Mouse (Mus musculus) cerebellum, adult 2 months (tissue): ENCODE data around the gene Mthfd1. TPM values are rescaled to one million over a fixed set of nuclear protein-coding genes. Genes with fewer than 3 reads are reported as not detected.

ENCODE experiments used
- DNase-seq, 2 experiments: peaks; one replicate each; pipeline ENCODE4 v3.0.0; 2021
- H3K27ac ChIP-seq: fragments of 200-500 bp; 2 replicates; pipeline ENCODE4 v1.5.1; 2012; ENCODE audit warnings: low read length, control low read depth, inconsistent platforms; ENCODE audit not compliant: insufficient read depth
- H3K27me3 ChIP-seq: fragments of 200-500 bp; 2 replicates; pipeline ENCODE4 v1.6.1; 2012; ENCODE audit warnings: inconsistent platforms, mild to moderate bottlenecking, low read length, moderate library complexity; ENCODE audit not compliant: control insufficient read depth, insufficient read depth
- H3K4me1 ChIP-seq: fragments of 200-500 bp; 2 replicates; pipeline ENCODE4 v1.6.1; 2011; ENCODE audit warnings: low read length; ENCODE audit not compliant: control insufficient read depth, insufficient read depth
- H3K4me3 ChIP-seq: fragments of 200-500 bp; replicated peaks from 2 replicates; pipeline ENCODE3; 2011; ENCODE audit warnings: mild to moderate bottlenecking, low read depth, low read length, control low read depth; ENCODE audit not compliant: insufficient read depth
- CTCF ChIP-seq: fragments of 200-500 bp; IDR thresholded peaks from 2 replicates; pipeline ENCODE4 v1.5.1; 2011; ENCODE audit warnings: low read depth, mild to moderate bottlenecking, control low read depth, low read length, moderate library complexity, borderline replicate concordance; ENCODE audit not compliant: insufficient read depth
- POLR2A ChIP-seq: fragments of 200-500 bp; IDR thresholded peaks from 2 replicates; pipeline ENCODE4 v1.6.1; 2011; ENCODE audit warnings: low read length, control low read depth, borderline replicate concordance; ENCODE audit not compliant: insufficient read depth
- WGBS: fragments of 180-500 bp; shearing (Covaris S2); methylation state at CpG from one replicate; pipeline ENCODE4 v1.1.7; 2018; 5-methylcytosine and 5-hydroxymethylcytosine counted together
- polyA plus RNA-seq: library from polyadenylated mRNA; depleted of rRNA; stranded (reverse); fragments of >200 nt; gene quantifications from 2 replicates; pipeline ENCODE4 v1.2.3, GENCODE M21; 2012

Gene Mthfd1
- polyA plus RNA-seq, 1 experiment: 44.4 TPM

DNA sequence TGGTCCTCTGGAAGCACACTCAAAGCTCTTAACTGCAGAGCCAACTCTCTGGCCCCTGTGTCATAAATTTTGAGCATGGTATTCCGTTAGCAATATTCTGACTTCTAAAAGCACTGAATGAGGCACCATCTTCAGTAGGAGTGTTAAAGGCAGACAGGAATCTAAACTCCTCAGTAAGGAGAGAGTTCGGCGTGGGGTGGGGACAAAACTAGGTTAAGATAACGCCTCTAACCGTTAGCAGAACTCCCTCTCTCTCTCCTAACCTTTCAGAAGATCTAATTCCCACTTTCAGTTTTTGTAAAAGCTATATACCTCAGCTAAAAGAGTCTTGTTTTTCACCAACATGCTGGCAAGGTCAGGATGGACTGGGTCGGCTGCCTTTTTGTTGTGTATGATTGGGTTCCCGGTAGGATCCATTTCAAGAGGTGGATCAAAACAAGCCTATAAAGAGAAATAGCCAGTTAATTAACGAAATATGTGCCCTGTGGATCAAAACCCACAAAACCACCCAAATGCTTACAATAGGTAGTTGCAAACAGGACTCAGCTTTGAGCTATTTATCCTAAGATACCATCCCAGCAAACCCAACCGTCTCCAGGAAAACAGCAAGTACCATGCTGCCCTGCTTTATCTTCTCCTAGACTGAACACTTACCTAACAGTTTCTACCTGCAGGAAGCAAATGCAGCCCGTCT lies 15.8 kb upstream of the Mthfd1 start:
- WGBS: 79% methylated on average over 10 of the region's 10 CpGs
- DNase-seq: no peak
- TF ChIP-seq POLR2A (no peak), CTCF (no peak)
- Histone ChIP-seq H3K27me3 (no peaks in the 10 kb centered on the region), H3K4me3 (no peak overlapping the region), H3K27ac (no peak overlapping the region), H3K4me1 (no peaks in the 10 kb centered on the region)

DNA sequence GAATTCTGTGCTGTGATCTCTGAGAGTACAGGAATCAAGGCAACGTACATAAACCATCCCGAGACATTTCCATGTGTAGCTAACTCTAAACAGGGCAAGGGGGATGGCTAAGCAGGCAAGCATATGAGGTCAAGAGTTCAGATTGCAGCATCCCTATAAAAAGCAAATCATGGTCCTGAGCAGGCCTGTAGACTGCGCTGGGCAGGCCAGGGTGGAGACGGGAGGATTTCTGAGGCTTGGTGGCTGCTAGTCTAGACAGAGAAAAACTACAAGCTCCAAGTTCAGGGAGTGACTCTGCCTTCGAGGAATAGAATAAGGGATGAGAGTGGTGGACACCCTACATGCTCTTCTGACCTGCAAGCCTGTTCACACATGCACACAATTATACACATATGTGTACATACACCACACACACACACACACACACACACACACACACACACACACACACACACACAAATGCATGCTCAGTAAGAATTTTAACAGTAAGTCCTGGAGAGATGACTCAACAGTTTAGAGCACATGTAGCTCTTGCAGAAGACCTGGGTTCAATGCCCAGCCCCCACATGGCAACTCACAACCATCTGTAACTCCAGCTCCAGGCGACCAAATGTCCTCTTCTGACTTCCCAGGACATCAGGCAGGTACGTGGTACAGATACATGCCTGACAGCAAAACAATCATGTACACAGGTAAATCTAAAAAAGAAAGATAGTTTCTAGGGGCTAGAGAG lies 15.1 kb upstream of the Mthfd1 start:
- no peak for TF ChIP-seq CTCF
- no peak for TF ChIP-seq POLR2A

DNA sequence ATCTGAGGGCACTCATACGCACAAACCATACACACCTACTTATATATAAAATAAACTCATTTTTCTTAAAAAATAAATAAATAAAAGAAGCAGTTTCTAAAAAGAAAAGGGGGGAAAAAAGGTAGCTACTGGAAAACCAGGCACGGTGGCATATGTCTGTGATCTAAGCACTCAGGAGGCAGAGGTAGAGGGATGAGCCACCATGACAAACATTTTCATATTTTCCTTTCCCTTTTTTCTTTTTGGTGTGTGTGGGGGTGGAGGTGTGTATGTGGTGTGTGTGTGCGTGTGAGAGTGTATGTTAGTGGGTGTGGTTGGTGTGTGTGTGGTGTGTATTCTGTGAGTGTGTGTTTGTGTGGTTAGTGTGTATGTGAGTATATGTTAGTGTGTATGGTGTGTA lies 14.4 kb upstream of the Mthfd1 start:
- no peak for DNase-seq
- H3K4me3 ChIP-seq: no peak overlapping the region
- no peaks in the 10 kb centered on the region for H3K4me1 ChIP-seq
- no peak for TF ChIP-seq CTCF
- no peak for TF ChIP-seq POLR2A
- 93% methylated on average over 3 of the region's 3 CpGs for whole genome bisulfite sequencing
- H3K27me3 ChIP-seq: no peaks in the 10 kb centered on the region
- no peak overlapping the region for H3K27ac ChIP-seq

More for the DNA sequence above, 15.1 kb upstream of the Mthfd1 start:
- Histone ChIP-seq H3K4me1 (no peaks in the 10 kb centered on the region), H3K27ac (no peak overlapping the region), H3K4me3 (no peak overlapping the region), H3K27me3 (no peaks in the 10 kb centered on the region)
- 81% methylated on average over 7 of the region's 7 CpGs for WGBS
- DNase-seq: no peak

DNA sequence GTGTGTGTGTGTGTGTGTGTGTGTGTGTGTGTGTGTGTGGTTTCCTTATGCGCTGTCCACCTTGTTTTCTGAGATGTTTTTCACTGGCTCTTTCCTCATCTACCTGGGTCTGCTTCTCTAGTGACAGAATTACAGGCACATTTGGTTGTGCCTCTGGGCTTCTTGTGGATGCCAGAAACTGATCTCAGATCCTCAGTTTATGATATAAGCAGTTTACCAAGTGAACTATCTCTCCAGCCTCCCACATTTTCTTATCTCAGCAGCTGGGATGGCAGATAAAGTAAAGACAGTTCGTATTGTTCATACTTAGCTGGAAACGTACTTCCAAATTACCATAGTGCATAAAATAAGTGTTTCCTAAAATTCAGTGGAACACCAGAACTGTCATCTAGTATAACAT lies 14.0 kb upstream of the Mthfd1 start:
- H3K4me3 ChIP-seq: no peak overlapping the region
- H3K4me1 ChIP-seq: no peaks in the 10 kb centered on the region
- no peaks in the 10 kb centered on the region for H3K27me3 ChIP-seq
- 90% methylated on average over 3 of the region's 3 CpGs for WGBS
- no peak for DNase-seq
- no peak overlapping the region for H3K27ac ChIP-seq
- TF ChIP-seq POLR2A (no peak), CTCF (no peak)

DNA sequence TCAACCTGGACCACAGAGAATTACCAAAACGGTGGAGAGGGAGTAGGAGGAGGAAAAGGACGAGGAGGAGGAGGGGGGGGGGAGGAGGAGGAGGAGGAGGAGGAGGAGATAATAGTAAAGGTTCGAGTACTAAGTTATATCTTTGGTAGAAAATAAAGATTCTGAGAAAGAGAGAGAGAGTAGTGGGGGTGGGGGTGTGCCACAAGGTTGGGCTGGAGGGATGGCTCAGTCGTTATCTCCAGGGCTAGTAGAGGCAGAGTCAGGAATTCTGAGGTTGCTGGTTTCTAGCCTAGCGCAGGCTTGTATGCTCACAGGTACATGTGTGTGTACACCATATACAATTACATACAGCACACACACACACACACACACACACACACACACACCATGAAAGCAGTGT lies 13.3 kb upstream of the Mthfd1 start:
- no peak for TF ChIP-seq POLR2A
- no peak for TF ChIP-seq CTCF
- WGBS: 56% methylated on average over 5 of the region's 5 CpGs
- H3K27ac ChIP-seq: no peak overlapping the region
- no peaks in the 10 kb centered on the region for H3K27me3 ChIP-seq
- H3K4me1 ChIP-seq: no peaks in the 10 kb centered on the region
- H3K4me3 ChIP-seq: no peak overlapping the region
- DNase-seq: no peak

DNA sequence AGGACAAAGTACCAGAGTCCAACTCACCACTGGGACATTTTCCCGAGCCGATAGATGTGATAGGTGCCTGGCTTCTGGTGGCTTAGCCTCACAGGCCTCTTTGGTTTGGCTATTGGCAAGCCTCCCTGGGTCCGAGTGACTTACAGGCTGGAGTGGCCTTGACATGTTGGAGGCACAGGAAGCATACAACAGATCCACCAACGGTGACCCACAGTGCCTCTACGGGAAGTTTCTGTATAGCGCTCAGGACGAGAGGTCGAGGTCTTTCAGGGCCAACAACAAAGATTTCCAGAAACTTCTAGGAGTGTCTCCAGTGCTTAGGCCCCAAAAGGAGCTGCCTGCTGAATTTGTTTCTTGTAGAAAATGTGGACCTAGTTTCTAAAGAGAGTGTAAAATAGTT lies 10.1 kb upstream of the Mthfd1 start:
- WGBS: 86% methylated on average over 8 of the region's 8 CpGs
- no peaks in the 10 kb centered on the region for H3K4me1 ChIP-seq
- DNase-seq: no peak
- no peak for TF ChIP-seq CTCF
- no peak for TF ChIP-seq POLR2A
- no peak overlapping the region for H3K27ac ChIP-seq
- H3K4me3 ChIP-seq: no peak overlapping the region
- no peaks in the 10 kb centered on the region for H3K27me3 ChIP-seq

DNA sequence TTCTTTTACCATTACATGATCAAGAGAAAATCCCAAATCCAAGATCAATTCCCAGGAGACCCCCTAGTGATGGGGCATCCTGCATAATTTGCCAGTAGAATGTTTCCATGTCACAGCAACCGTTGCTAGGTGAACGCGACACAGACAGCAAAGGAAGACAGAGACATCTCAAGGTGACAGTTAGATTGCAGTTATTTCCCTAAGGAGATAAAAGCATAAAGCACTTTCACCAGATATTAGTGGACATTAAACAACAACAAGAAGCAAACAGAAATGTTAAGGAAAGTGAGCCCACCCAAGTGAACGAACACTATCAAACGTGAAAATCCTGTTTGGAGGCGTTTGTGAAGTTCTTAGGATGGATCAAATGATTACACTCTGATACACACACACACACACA lies 8.5 kb upstream of the Mthfd1 start, which contains the start of gene Tex21:
TSS of gene Tex21 (minus strand) at position 101 of the 400 bp plus-strand sequence.
- 62% methylated on average over 6 of the region's 6 CpGs for WGBS

DNA sequence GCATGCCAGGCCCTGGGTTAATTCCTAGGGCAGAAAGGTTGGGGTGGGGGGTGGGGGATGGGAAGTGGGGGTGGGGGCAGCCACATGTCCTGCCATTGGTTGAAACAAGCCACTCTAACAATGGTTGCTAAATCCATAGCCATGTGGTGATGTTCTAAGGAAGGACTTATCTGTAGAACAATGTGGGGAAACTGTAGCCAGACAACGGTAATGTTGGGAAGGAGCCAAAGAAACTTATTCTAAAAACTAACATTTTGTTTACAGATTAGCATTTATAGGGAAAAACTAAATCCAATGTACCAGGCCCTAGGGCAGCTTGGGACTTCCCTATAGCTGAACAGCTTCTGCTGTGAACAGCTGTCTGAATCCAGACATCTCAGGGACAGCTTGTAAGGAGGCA lies 2.0 kb upstream of the Mthfd1 start:
- DNase-seq: no peak

More for the DNA sequence above, 8.5 kb upstream of the Mthfd1 start, which contains the start of gene Tex21:
- H3K27me3 ChIP-seq: no peaks in the 10 kb centered on the region
- H3K4me3 ChIP-seq: no peak within 1 kb of the TSS
- no peaks in the 10 kb centered on the region for H3K4me1 ChIP-seq
- no peak for DNase-seq
- H3K27ac ChIP-seq: no peak within 1 kb of the TSS
- TF ChIP-seq POLR2A (no peak), CTCF (no peak)

More for the DNA sequence above, 2.0 kb upstream of the Mthfd1 start:
- TF ChIP-seq POLR2A (no peak), CTCF (no peak)
- no peaks in the 10 kb centered on the region for H3K27me3 ChIP-seq
- no peak overlapping the region for H3K4me3 ChIP-seq
- no peaks in the 10 kb centered on the region for H3K4me1 ChIP-seq
- WGBS: 64% methylated on average over 1 of the region's 1 CpGs
- H3K27ac ChIP-seq: no peak overlapping the region
